Mouse (Mus musculus) stomach, postnatal 0 days (tissue): ENCODE results near the gene Ppp1r14b.

ENCODE experiments used
- CTCF ChIP-seq: IDR thresholded peaks from 2 replicates; pipeline ENCODE4 v1.5.1; 2016; ENCODE audit warnings: antibody characterized with exemption, low read depth, mild to moderate bottlenecking, moderate library complexity
- EP300 ChIP-seq: optimal IDR thresholded peaks from 2 replicates; pipeline ENCODE3; 2016; ENCODE audit warnings: antibody characterized with exemption

- TF ChIP-seq CTCF: no peak
- TF ChIP-seq EP300: no peak
These were observed 4.3 kb downstream of the Ppp1r14b start for GRCm38 (mm10) chr19:6979001-6979479.
